ENCODE assay signal across 10 mouse cellular contexts in the genomic region with DNA sequence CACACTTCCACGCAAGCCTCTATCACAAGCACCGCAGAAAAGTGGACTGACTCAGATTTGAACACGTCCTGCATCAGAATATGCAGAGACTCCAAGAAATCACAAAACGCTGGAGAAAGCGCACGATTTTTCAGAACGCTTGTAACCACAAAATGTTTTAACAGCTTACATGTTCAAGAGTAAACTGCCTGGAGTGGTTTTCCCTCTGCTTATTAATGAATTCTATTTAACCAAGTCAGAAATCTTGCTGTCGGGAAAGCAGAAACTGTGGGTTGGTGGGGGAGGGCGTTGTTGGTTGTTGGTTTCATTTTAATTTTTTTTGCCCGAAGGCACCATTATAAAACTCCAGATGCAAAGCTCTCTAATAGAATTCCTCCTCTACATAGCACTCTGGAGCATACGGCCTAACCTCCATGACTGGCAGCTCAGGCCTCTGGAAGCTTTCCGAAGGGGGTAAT.
DNase-seq lines count a peak whose midpoint lies in the region; ATAC-seq and TF ChIP-seq lines count a peak whose summit lies in the region.
"Had no signal": no experiment of that assay in that cellular context is flagged by ENCODE, and none has a peak within 500 bp of the region (broad histone marks: within the 10 kb centered on the region; RNA-seq: fewer than 3 reads in every experiment).

No protein-coding gene starts in this region.

- no peaks in the 10 kb centered on the region for H3K36me3 ChIP-seq in kidney, embryonic 15.5 days
- no peaks in the 10 kb centered on the region for H3K36me3 ChIP-seq in embryonic facial prominence, embryonic 13.5 days
- H3K36me3 ChIP-seq in forebrain, embryonic 15.5 days, result no peaks in the 10 kb centered on the region
- H3K36me3 ChIP-seq in limb, embryonic 14.5 days (ENCODE audit: control insufficient read depth, insufficient read depth, low read length), result no peaks in the 10 kb centered on the region
- H3K36me3 ChIP-seq: liver, embryonic 13.5 days had no signal

- no peak for ATAC-seq in kidney, embryonic 15.5 days (replicated peaks; ENCODE audit: low FRiP score)
- ATAC-seq in embryonic facial prominence, embryonic 13.5 days (ENCODE audit: insufficient number of reproducible peaks, insufficient read depth, low FRiP score, low TSS enrichment, low read depth), result no peak
- peak; percentile 27; the same call in 1 of the 2 replicates for ATAC-seq in forebrain, embryonic 15.5 days (replicated peaks)
- ATAC-seq in limb, embryonic 14.5 days (ENCODE audit: low FRiP score, low read depth), result no peak
- ATAC-seq in erythroid progenitor cell, adult 5-6 weeks (replicated peaks; ENCODE audit: low FRiP score, poor library complexity, severe bottlenecking), result no peak
- no peak for ATAC-seq in megakaryocyte, adult 5-6 weeks (ENCODE audit: poor library complexity, severe bottlenecking)

- no peaks in the 10 kb centered on the region for H3K9me3 ChIP-seq in kidney, embryonic 15.5 days (replicated peaks)
- H3K9me3 ChIP-seq in embryonic facial prominence, embryonic 13.5 days, result no peaks in the 10 kb centered on the region
- no peaks in the 10 kb centered on the region for H3K9me3 ChIP-seq in forebrain, embryonic 15.5 days
- H3K9me3 ChIP-seq in limb, embryonic 14.5 days (ENCODE audit: control insufficient read depth, low read length), result no peaks in the 10 kb centered on the region
- H3K9me3 ChIP-seq: liver, embryonic 13.5 days had no signal

- H3K27me3 ChIP-seq in kidney, embryonic 15.5 days, result no peaks in the 10 kb centered on the region
- H3K27me3 ChIP-seq in embryonic facial prominence, embryonic 13.5 days, result no peaks in the 10 kb centered on the region
- H3K27me3 ChIP-seq in forebrain, embryonic 15.5 days, result no peaks in the 10 kb centered on the region
- H3K27me3 ChIP-seq in limb, embryonic 14.5 days (ENCODE audit: control insufficient read depth, insufficient read depth, low read length), result no peaks in the 10 kb centered on the region
- H3K27me3 ChIP-seq: liver, embryonic 13.5 days had no signal

- no peak overlapping the region for H3K9ac ChIP-seq in kidney, embryonic 15.5 days
- no peak overlapping the region for H3K9ac ChIP-seq in embryonic facial prominence, embryonic 13.5 days
- 0 out of 2 replicates have a peak overlapping the region, but pooled peaks have one; percentile 2 for H3K9ac ChIP-seq in forebrain, embryonic 15.5 days (replicated peaks)
- H3K9ac ChIP-seq in limb, embryonic 14.5 days (ENCODE audit: low read depth, low read length, severe bottlenecking), result no peak overlapping the region
- H3K9ac ChIP-seq: liver, embryonic 13.5 days had no signal

- H3K4me1 ChIP-seq in kidney, embryonic 15.5 days, result peaks cover 19% of the 10 kb centered on the region
- H3K4me1 ChIP-seq in embryonic facial prominence, embryonic 13.5 days, result peaks cover 38% of the 10 kb centered on the region
- peaks cover 37% of the 10 kb centered on the region for H3K4me1 ChIP-seq in forebrain, embryonic 15.5 days
- peaks cover 22% of the 10 kb centered on the region for H3K4me1 ChIP-seq in limb, embryonic 14.5 days (ENCODE audit: control insufficient read depth, insufficient read depth, low read length)

- WGBS in kidney, embryonic 15.5 days, result 69% methylated on average over 12 of the region's 12 CpGs
- 38% methylated on average over 12 of the region's 12 CpGs for WGBS in embryonic facial prominence, embryonic 13.5 days
- WGBS in forebrain, embryonic 15.5 days, result 49% methylated on average over 12 of the region's 12 CpGs
- WGBS in limb, embryonic 14.5 days, result 36% methylated on average over 12 of the region's 12 CpGs

- DNase-seq in kidney, adult 9 months, result no peak
- DNase-seq in limb, embryonic 14.5 days (ENCODE audit: low spot score), result peak; percentile 72
- DNase-seq in gastrocnemius, postnatal 10 days, result no peak
- DNase-seq: liver, embryonic 13.5 days had no signal

- H3K4me3 ChIP-seq in kidney, embryonic 15.5 days (replicated peaks), result no peak overlapping the region
- H3K4me3 ChIP-seq in embryonic facial prominence, embryonic 13.5 days, result no peak overlapping the region
- H3K4me3 ChIP-seq in forebrain, embryonic 15.5 days, result no peak overlapping the region
- no peak overlapping the region for H3K4me3 ChIP-seq in limb, embryonic 14.5 days (replicated peaks; ENCODE audit: low read length)
- H3K4me3 ChIP-seq: liver, embryonic 13.5 days; myocyte had no signal

- no peak overlapping the region for H3K4me2 ChIP-seq in kidney, embryonic 15.5 days
- H3K4me2 ChIP-seq in embryonic facial prominence, embryonic 13.5 days, result peak overlapping the region; percentile 12; the same call in 1 of the 2 replicates
- H3K4me2 ChIP-seq in forebrain, embryonic 15.5 days (replicated peaks), result no peak overlapping the region
- H3K4me2 ChIP-seq in limb, embryonic 14.5 days (replicated peaks; ENCODE audit: low read depth, low read length, severe bottlenecking), result no peak overlapping the region
- H3K4me2 ChIP-seq: liver, embryonic 13.5 days had no signal

- TF ChIP-seq POLR2A in limb, embryonic 14.5 days (IDR thresholded peaks at IDR 0.05; ENCODE audit: borderline replicate concordance, extremely low read depth, insufficient read depth, insufficient read length), result no peak

- peak overlapping the region; percentile 59 for H3K27ac ChIP-seq in kidney, embryonic 15.5 days
- peak overlapping the region; percentile 90 for H3K27ac ChIP-seq in embryonic facial prominence, embryonic 13.5 days
- H3K27ac ChIP-seq in forebrain, embryonic 15.5 days (replicated peaks), result peak overlapping the region; percentile 87
- peak overlapping the region; percentile 63 for H3K27ac ChIP-seq in limb, embryonic 14.5 days (replicated peaks; ENCODE audit: low read depth, low read length)
